Mouse (Mus musculus): ENCODE measurements around the gene Plpp2. TPM values are rescaled to one million over a fixed set of nuclear protein-coding genes. Genes with fewer than 3 reads are reported as not detected.

Plpp2 gene
- polyA plus RNA-seq, 1 experiment from 2014 or later = 16.9 TPM

DNA sequence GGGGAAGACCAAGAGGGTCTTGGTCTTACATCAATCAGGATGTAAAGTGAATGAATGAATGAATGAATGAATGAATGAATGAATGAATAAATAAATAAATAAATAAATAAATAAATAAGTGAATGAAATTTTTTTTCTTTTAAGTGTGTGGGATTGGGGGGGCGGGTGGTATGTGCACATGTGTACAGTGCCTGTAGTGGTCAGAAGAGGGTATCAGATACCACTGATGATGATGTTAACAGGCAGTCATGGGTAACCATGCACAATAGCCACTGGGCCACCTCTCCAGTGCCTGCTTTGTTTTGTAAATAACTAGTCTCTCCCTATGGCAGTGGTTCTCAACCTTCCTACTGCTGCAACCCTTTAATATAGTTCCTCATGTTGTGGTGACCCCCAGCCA lies 9.2 kb downstream of the Plpp2 start:
- Histone ChIP-seq H3K27ac (no peak overlapping the region), H3K4me2 (no peak overlapping the region), H3K4me1 (no peaks in the 10 kb centered on the region), H3K36me3 (replicated peaks) (no peaks in the 10 kb centered on the region), H3K27me3 (replicated peaks) (no peaks in the 10 kb centered on the region), H3K9ac (no peak overlapping the region), H3K9me3 (no peaks in the 10 kb centered on the region), H3K4me3 (no peak overlapping the region)
- ATAC-seq (replicated peaks) = no peak
- WGBS = 76% methylated on average over 1 of the region's 1 CpGs

DNA sequence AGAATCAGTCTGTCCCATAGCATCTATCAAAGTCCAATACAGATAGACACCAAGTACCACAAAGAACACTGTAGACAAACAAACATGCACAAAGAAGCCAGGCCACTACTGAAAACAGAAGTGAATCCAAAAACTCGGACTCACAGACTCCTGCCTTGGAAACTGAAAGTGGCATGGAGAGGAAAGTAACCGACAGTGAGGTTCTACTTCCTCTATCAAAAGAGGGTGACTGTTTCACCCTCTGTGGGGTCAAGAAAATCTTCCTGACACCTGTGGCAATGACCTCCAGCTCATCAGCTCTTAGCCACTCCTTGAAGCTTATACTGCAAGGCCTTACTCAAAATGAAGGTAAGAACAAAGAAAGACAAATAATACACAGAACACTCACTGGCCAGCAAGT lies 26.9 kb downstream of the Plpp2 start:
- Histone ChIP-seq H3K4me2 (no peak overlapping the region), H3K36me3 (replicated peaks) (no peaks in the 10 kb centered on the region), H3K27ac (no peak overlapping the region), H3K27me3 (replicated peaks) (no peaks in the 10 kb centered on the region), H3K4me3 (no peak overlapping the region), H3K4me1 (no peaks in the 10 kb centered on the region), H3K9ac (no peak overlapping the region), H3K9me3 (no peaks in the 10 kb centered on the region)
- WGBS = 90% methylated on average over 2 of the region's 2 CpGs
- no peak for ATAC-seq (replicated peaks)

DNA sequence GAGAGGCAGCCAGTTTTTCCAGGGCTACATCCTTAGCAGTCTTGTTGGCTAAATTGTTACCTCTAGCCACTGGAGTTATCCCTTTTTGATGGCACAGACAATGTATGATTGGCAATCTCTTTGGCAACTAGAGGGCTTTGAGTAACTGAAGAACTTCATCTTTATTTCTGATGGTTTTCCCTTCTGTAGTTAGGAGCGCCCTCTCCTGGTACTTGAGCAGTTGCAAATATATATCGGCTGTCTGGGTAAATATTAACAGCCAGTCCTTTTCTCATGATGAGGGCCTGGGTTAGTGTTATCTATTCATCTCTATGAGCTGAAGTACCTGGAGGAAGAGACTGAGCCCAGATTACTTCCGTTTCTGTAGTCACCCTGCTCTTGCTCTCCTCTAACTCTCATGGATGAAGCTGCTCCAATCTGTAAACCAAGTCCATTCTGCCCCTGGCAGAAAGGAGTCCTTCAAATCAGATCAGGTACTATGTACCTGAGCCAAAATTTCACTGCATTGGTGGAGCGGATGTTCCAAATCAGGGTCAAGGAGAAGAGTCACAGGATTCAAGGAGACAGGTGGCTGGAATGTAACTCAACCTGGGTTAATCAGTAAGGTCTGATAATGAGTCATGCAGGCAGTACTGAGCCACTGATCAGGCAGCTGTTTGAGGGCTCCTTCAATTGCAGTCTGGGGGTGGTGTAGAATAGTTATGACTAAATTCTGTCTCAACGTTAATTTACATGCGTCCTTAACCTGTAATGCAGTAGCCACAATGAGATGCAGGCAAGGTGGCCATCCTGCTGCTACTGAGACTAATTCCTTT lies 30.6 kb downstream of the Plpp2 start:
- no peaks in the 10 kb centered on the region for H3K27me3 ChIP-seq (replicated peaks)
- H3K4me3 ChIP-seq = no peak overlapping the region
- no peaks in the 10 kb centered on the region for H3K36me3 ChIP-seq (replicated peaks)
- no peaks in the 10 kb centered on the region for H3K4me1 ChIP-seq
- H3K4me2 ChIP-seq = no peak overlapping the region
- no peak overlapping the region for H3K27ac ChIP-seq
- no peak for ATAC-seq (replicated peaks)
- 68% methylated on average over 6 of the region's 6 CpGs for WGBS
- H3K9me3 ChIP-seq = no peaks in the 10 kb centered on the region
- no peak overlapping the region for H3K9ac ChIP-seq

DNA sequence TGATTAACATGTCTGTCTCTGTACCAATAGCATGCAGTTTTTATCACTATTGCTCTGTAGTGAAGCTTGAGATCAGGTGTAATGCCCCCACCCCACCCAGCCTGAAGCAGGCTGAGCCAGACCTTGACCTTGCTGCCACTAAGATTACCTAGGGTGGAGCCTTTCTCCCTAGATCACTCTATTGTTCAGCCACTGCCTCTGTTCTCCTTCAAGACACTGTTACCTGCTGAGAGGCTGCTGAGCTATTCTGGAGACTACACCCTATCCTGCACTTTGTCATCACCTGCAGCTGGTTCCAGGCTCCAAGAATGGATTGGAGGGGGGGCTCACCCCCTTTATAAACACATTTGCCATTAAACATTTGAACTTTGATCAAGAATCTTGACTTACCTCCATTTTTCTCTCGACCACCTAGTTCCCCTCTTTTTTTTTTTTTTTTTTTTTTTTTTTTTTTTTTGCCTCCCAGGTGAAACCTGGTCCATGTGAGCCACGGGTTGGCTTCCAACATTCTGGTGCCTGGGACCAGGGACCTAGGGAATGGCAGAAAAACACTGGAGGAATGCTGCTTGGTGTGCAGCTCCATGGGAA lies 36.8 kb downstream of the Plpp2 start:
- no peaks in the 10 kb centered on the region for H3K4me1 ChIP-seq
- no peak for ATAC-seq (replicated peaks)
- H3K27ac ChIP-seq = no peak overlapping the region
- no peaks in the 10 kb centered on the region for H3K27me3 ChIP-seq (replicated peaks)
- no peak overlapping the region for H3K4me3 ChIP-seq
- no peak overlapping the region for H3K4me2 ChIP-seq
- WGBS = 73% methylated on average over 2 of the region's 2 CpGs
- H3K9me3 ChIP-seq = no peaks in the 10 kb centered on the region
- H3K9ac ChIP-seq = no peak overlapping the region
- H3K36me3 ChIP-seq (replicated peaks) = no peaks in the 10 kb centered on the region

DNA sequence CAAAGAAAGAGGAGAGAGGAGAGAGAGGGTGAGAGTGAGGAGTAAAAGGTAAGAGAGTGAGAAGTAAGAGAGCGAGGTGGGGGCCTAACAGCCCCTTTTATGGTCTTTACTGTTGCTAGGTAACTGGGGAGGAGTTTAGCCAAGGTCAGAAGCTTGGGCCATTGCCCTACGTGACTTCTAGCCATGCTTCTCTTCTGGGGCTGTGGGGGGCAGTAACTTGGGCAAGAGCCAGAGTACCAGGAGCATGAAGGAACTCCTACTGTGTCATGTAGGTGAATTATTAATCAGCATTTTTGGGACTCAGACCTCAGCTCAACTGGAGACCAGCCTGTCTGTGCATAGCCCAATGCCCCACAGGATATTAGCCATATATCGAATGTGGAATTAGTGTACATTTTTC lies 37.7 kb downstream of the Plpp2 start:
- Histone ChIP-seq H3K9me3 (no peaks in the 10 kb centered on the region), H3K27ac (no peak overlapping the region), H3K4me3 (no peak overlapping the region), H3K4me1 (no peaks in the 10 kb centered on the region), H3K4me2 (no peak overlapping the region), H3K36me3 (replicated peaks) (no peaks in the 10 kb centered on the region), H3K9ac (no peak overlapping the region), H3K27me3 (replicated peaks) (no peaks in the 10 kb centered on the region)
- WGBS = 66% methylated on average over 3 of the region's 3 CpGs
- ATAC-seq (replicated peaks) = no peak

Small RNA genes lying within 50 kb of the gene (microRNA-seq; reads per million reads assigned to microRNA genes)
- gene Mir6909 = not detected

Other genes with a start within 250 kb of the Plpp2 start
- not detected in 2 replicates for gene Vmn2r82, start 177.3 kb downstream of the Plpp2 start, polyA plus RNA-seq (2015; fragmentation: Nextera tagmentation; extraction: Ambion mirVana)
- gene Vmn2r83, start 65.1 kb downstream of the Plpp2 start, polyA plus RNA-seq (2015; fragmentation: Nextera tagmentation; extraction: Ambion mirVana) = 0.08 TPM in 1 of 2 replicates, not detected in the other
- gene Mier2, start 21.4 kb upstream of the Plpp2 start, polyA plus RNA-seq (2015; fragmentation: Nextera tagmentation; extraction: Ambion mirVana) = 70.4 and 72.5 TPM in 2 replicates
- not detected in 2 replicates for gene Theg, start 53.5 kb upstream of the Plpp2 start, polyA plus RNA-seq (2015; fragmentation: Nextera tagmentation; extraction: Ambion mirVana)
- gene C2cd4c, start 80.2 kb upstream of the Plpp2 start, polyA plus RNA-seq (2015; fragmentation: Nextera tagmentation; extraction: Ambion mirVana) = 0.49 and 0.95 TPM in 2 replicates
- 27.9 and 30.1 TPM in 2 replicates for gene Shc2, start 104.1 kb upstream of the Plpp2 start, polyA plus RNA-seq (2015; fragmentation: Nextera tagmentation; extraction: Ambion mirVana)
- gene Odf3l2, start 111.9 kb upstream of the Plpp2 start, polyA plus RNA-seq (2015; fragmentation: Nextera tagmentation; extraction: Ambion mirVana) = 0.41 and 0.44 TPM in 2 replicates
- 0.79 and 1.1 TPM in 2 replicates for gene Madcam1, start 130.8 kb upstream of the Plpp2 start, polyA plus RNA-seq (2015; fragmentation: Nextera tagmentation; extraction: Ambion mirVana)
- gene Tpgs1, start 135.6 kb upstream of the Plpp2 start, polyA plus RNA-seq (2015; fragmentation: Nextera tagmentation; extraction: Ambion mirVana) = 99.8 and 105 TPM in 2 replicates
- 88.8 and 91.6 TPM in 2 replicates for gene Cdc34, start 148.4 kb upstream of the Plpp2 start, polyA plus RNA-seq (2015; fragmentation: Nextera tagmentation; extraction: Ambion mirVana)
- 1.7 and 2.2 TPM in 2 replicates for gene Gzmm, start 155.2 kb upstream of the Plpp2 start, polyA plus RNA-seq (2015; fragmentation: Nextera tagmentation; extraction: Ambion mirVana)
- gene Bsg, start 170.7 kb upstream of the Plpp2 start, polyA plus RNA-seq (2015; fragmentation: Nextera tagmentation; extraction: Ambion mirVana) = 819 and 876 TPM in 2 replicates
- gene Hcn2, start 182.8 kb upstream of the Plpp2 start, polyA plus RNA-seq (2015; fragmentation: Nextera tagmentation; extraction: Ambion mirVana) = 1.3 and 1.7 TPM in 2 replicates
- gene Polrmt, start 212.8 kb upstream of the Plpp2 start, polyA plus RNA-seq (2015; fragmentation: Nextera tagmentation; extraction: Ambion mirVana) = 48.3 and 50.6 TPM in 2 replicates
- gene Fgf22, start 221.3 kb upstream of the Plpp2 start, polyA plus RNA-seq (2015; fragmentation: Nextera tagmentation; extraction: Ambion mirVana) = 1.4 and 1.6 TPM in 2 replicates
- 109 and 117 TPM in 2 replicates for gene Rnf126, start 233.2 kb upstream of the Plpp2 start, polyA plus RNA-seq (2015; fragmentation: Nextera tagmentation; extraction: Ambion mirVana)
- 1.9 and 2.0 TPM in 2 replicates for gene Fstl3, start 243.5 kb upstream of the Plpp2 start, polyA plus RNA-seq (2015; fragmentation: Nextera tagmentation; extraction: Ambion mirVana)

Data from midbrain, embryonic 15.5 days (tissue).